Mouse (Mus musculus) neural tube, embryonic 15.5 days (tissue): ENCODE results near the gene Marc2. TPM values are rescaled to one million over a fixed set of nuclear protein-coding genes. Genes with fewer than 3 reads are reported as not detected.

ENCODE experiments used
- ATAC-seq: fragments of 200-750 bp; cut with Nextera tagmentation; 2 replicates; pipeline ENCODE4 v1.8.0; 2017; ENCODE audit warnings: mild to moderate bottlenecking, moderate TSS enrichment, moderate library complexity; ENCODE audit not compliant: low FRiP score
- H3K27ac ChIP-seq: fragments of 300-500 bp; sonication (generic); replicated peaks from 2 replicates; pipeline ENCODE4 v1.5.1; 2015; ENCODE audit warnings: mild to moderate bottlenecking, inconsistent platforms
- H3K27me3 ChIP-seq: fragments of 300-500 bp; sonication (generic); replicated peaks from 2 replicates; pipeline ENCODE4 v1.6.1; 2015; ENCODE audit warnings: inconsistent platforms
- H3K36me3 ChIP-seq: fragments of 300-500 bp; sonication (generic); 2 replicates; pipeline ENCODE4 v1.6.1; 2015; ENCODE audit warnings: inconsistent platforms
- H3K4me1 ChIP-seq: fragments of 300-500 bp; sonication (generic); 2 replicates; pipeline ENCODE4 v1.6.1; 2015; ENCODE audit warnings: inconsistent platforms
- H3K4me2 ChIP-seq: fragments of 300-500 bp; sonication (generic); 2 replicates; pipeline ENCODE4 v1.6.1; 2015; ENCODE audit warnings: inconsistent platforms, mild to moderate bottlenecking, moderate library complexity
- H3K4me3 ChIP-seq: fragments of 300-500 bp; sonication (generic); replicated peaks from 2 replicates; pipeline ENCODE4 v1.5.1; 2015; ENCODE audit warnings: mild to moderate bottlenecking, inconsistent platforms
- H3K9ac ChIP-seq: fragments of 300-500 bp; sonication (generic); replicated peaks from 2 replicates; pipeline ENCODE4 v1.6.1; 2015; ENCODE audit warnings: mild to moderate bottlenecking, inconsistent platforms
- H3K9me3 ChIP-seq: fragments of 300-500 bp; sonication (generic); replicated peaks from 2 replicates; pipeline ENCODE4 v1.6.1; 2016; ENCODE audit warnings: inconsistent platforms
- WGBS: fragments of 180-500 bp; shearing (Covaris S2); methylation state at CpG from one replicate; pipeline ENCODE4 v1.1.7; 2015; ENCODE audit warnings: mixed read lengths; 5-methylcytosine and 5-hydroxymethylcytosine counted together
- polyA plus RNA-seq: library from polyadenylated mRNA; unstranded; fragments of >200 nt; fragmentation: Nextera tagmentation; extraction: Ambion mirVana; gene quantifications from 2 replicates; pipeline ENCODE4 v1.2.1, GENCODE M21; 2015

Marc2 gene
- polyA plus RNA-seq, 1 experiment from 2014 or later, result 113 TPM

DNA sequence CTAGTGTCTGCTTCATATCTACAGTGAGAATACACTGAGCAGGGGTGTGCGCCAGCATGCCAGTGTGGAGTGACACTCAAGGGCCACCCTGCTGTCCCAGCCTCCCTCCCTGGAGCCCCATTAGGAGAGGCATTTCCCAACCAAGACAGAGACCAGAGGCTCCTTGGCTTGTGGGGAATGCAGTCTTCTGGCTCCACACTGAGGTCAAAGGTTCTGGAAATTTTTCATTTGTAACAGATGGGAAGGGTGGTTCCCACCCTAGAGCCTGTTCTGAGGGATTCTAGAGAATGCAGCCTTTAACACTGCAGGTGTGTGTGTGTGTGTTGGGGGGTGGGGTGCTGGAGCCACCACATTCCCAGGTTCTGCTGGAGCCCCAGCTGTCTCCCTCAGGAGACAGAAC, 25.3 kb upstream of the Marc2 start:
- Histone ChIP-seq H3K27ac (no peak overlapping the region), H3K9ac (no peak overlapping the region), H3K4me3 (no peak overlapping the region), H3K9me3 (no peaks in the 10 kb centered on the region), H3K4me1 (no peaks in the 10 kb centered on the region), H3K36me3 (no peaks in the 10 kb centered on the region), H3K27me3 (no peaks in the 10 kb centered on the region), H3K4me2 (no peak overlapping the region)
- ATAC-seq, result no peak
- 80% methylated on average over 1 of the region's 1 CpGs for WGBS

DNA sequence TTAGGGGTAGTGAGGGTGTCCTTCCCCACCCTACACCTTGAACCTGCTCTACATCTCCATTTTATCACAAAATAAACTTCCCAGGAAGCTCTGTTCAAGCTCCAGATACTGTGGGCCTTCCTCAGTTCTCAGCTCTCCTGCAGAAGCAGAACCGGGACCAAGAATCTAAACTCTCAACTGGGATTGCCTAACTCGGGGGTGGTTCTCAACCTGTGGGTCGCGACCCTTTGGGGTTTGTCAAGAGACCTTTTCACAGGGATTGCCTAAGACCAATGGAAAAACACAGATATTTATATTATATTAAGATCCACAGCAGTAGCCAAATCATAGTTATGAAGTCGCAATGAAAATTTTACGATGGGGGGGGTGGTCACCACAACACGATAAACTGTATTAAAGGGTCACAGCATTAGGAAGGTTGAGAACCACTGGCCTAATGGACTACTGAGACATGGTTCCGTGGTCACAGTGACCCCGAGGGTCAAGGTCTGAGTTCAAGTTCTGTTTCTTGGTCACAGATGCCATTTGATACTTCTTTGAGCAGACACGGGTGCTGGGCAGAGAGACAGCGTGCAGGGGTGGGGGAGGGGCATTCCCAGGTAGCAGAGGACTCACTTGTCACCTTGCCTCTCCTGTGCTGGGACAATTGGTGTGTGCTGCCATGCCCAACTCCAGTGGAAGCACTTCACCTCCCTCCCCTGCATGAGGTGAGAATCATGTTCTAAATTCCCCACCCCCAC, 24.6 kb upstream of the Marc2 start:
- no peak overlapping the region for H3K4me3 ChIP-seq
- H3K9me3 ChIP-seq, result no peaks in the 10 kb centered on the region
- H3K9ac ChIP-seq, result no peak overlapping the region
- no peaks in the 10 kb centered on the region for H3K27me3 ChIP-seq
- WGBS, result 88% methylated on average over 11 of the region's 11 CpGs
- no peak overlapping the region for H3K27ac ChIP-seq
- H3K4me1 ChIP-seq, result no peaks in the 10 kb centered on the region
- no peaks in the 10 kb centered on the region for H3K36me3 ChIP-seq
- H3K4me2 ChIP-seq, result no peak overlapping the region
- no peak for ATAC-seq

DNA sequence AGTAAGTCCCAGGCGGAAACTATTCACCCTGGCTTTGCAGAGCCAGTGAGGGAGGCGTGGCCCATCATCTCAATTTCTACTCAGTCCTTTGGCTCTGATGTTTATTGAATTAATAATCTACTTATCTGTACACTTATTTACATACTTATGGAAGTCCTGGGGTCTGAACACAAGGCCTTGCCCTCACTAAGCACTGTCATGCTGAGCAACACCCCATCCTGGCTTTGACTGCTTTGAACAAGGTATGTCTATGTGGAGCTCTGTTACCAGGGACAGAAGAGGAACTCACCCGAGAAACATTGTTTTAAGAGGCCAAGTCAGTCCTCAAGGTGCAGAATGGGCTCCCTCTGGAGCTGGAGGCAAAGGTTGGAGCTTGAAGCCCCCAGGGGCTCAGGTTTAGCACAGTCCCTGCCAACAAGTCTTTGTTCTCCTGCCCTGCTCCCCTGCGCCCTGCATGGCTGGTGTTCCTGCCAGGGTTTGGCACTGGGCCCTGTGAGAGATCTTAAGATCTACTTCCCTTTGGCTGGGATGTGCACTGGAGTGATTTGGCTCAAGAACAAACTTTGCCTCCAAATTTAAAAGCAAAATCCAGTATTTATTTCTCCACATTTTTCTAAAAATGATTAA, 23.8 kb upstream of the Marc2 start:
- 67% methylated on average over 4 of the region's 4 CpGs for WGBS
- no peak overlapping the region for H3K9ac ChIP-seq
- H3K27me3 ChIP-seq, result no peaks in the 10 kb centered on the region
- H3K36me3 ChIP-seq, result no peaks in the 10 kb centered on the region
- no peak overlapping the region for H3K4me2 ChIP-seq
- no peaks in the 10 kb centered on the region for H3K4me1 ChIP-seq
- H3K4me3 ChIP-seq, result no peak overlapping the region
- H3K27ac ChIP-seq, result no peak overlapping the region; the same call in 1 of the 2 replicates
- no peaks in the 10 kb centered on the region for H3K9me3 ChIP-seq
- no peak for ATAC-seq

DNA sequence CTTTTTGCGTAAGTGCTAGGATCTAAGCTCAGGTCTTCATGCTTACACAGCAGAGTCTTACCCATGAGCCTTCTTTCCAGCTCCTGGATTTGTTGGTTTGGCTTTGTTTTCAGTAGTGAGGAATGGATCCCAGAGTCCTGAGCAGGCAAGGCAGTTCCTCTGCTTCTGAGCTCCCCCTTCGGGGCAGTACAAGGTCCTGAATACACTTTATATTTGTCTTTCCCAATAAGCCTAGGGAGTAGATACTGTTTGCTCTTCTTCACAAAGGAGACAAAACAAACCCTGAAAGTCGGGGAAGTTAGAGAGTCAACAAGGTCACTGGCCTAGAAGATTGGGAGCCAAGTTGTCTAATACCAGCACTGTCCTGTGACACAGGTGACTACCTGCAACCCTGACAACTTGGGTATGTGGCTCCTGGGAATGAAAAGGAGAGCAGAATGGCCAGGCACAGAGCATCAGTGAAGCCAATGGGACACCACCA, 21.4 kb upstream of the Marc2 start:
- WGBS, result 76% methylated on average over 3 of the region's 3 CpGs
- no peak overlapping the region for H3K27ac ChIP-seq
- H3K9me3 ChIP-seq, result no peaks in the 10 kb centered on the region
- 0 out of 2 replicates have a peak, but pooled peaks cover 3% of the 10 kb centered on the region for H3K27me3 ChIP-seq
- H3K9ac ChIP-seq, result no peak overlapping the region
- ATAC-seq, result no peak
- H3K4me2 ChIP-seq, result no peak overlapping the region
- H3K36me3 ChIP-seq, result no peaks in the 10 kb centered on the region
- H3K4me3 ChIP-seq, result no peak overlapping the region
- no peaks in the 10 kb centered on the region for H3K4me1 ChIP-seq

DNA sequence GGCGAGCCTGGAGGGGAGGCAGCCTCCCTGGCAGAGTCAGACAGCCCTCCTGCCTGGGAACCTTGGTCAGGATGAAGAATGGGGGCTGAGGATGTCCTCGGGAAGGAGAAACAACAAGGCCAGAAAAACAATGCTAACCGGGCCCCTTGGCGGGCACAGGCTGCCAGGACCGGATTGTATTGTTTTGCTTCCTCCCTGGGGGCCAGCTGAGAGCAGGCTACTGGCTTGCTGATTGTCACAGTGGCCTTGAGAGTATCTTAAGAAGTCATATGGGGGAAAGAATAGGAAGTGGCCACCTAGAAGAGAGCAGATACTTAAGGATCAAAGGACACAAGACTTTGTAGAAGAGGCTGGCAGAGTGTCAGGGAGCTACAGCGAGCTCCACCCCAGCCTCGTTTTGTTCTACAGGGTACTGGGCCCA, 18.1 kb upstream of the Marc2 start:
- H3K9ac ChIP-seq, result no peak overlapping the region
- no peak overlapping the region for H3K4me2 ChIP-seq
- no peaks in the 10 kb centered on the region for H3K9me3 ChIP-seq
- no peaks in the 10 kb centered on the region for H3K36me3 ChIP-seq
- no peak overlapping the region for H3K4me3 ChIP-seq
- H3K27me3 ChIP-seq, result 0 out of 2 replicates have a peak, but pooled peaks cover 3% of the 10 kb centered on the region
- ATAC-seq, result no peak
- WGBS, result 31% methylated on average over 7 of the region's 7 CpGs
- 0 out of 2 replicates have a peak overlapping the region, but pooled peaks have one; percentile 18 for H3K27ac ChIP-seq
- H3K4me1 ChIP-seq, result no peaks in the 10 kb centered on the region

DNA sequence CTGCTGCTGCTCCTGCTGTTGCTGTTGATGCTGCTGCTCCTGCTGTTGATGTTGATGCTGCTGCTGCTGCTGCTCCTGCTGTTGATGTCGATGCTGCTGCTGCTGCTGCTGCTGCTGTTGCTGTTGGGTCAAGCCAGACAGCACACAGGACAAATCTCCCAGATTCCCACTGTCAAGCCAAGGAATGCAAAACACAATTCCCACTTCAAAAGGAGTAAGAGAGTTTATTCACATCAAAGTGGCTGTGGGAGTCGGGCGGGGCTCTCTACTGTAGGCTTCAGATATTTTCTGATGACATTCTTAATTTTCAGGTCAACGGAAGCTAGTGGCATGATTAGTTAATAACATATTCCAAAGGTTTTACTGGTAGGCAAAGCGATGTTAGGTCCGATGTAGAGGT, 16.4 kb upstream of the Marc2 start:
- Histone ChIP-seq H3K9me3 (no peaks in the 10 kb centered on the region), H3K4me2 (no peak overlapping the region), H3K9ac (no peak overlapping the region), H3K27ac (no peak overlapping the region), H3K27me3 (0 out of 2 replicates have a peak, but pooled peaks cover 3% of the 10 kb centered on the region), H3K36me3 (no peaks in the 10 kb centered on the region), H3K4me1 (no peaks in the 10 kb centered on the region), H3K4me3 (no peak overlapping the region)
- no peak for ATAC-seq
- 89% methylated on average over 6 of the region's 6 CpGs for WGBS

DNA sequence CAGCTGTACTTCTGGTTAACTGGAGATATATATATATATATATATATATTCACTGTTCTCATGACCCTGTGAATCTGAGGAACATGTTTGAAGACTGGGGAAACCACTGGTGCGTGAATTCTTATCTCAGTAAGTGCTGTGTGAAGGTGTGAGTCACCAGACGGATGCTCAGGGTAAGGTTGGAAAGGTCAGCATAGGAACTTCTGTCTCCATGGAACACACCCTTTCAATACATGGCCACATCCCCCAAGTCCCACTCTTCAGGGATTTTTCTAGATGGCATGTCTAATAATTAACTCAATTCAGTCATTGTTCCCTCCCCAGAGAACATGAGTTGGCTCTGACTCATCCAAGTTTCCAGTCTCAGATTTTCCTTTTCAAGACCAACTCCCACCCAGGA, 15.3 kb upstream of the Marc2 start:
- Histone ChIP-seq H3K4me1 (no peaks in the 10 kb centered on the region), H3K9ac (no peak overlapping the region), H3K4me2 (no peak overlapping the region), H3K27ac (no peak overlapping the region), H3K27me3 (0 out of 2 replicates have a peak, but pooled peaks cover 3% of the 10 kb centered on the region), H3K4me3 (no peak overlapping the region), H3K9me3 (no peaks in the 10 kb centered on the region), H3K36me3 (no peaks in the 10 kb centered on the region)
- no peak for ATAC-seq
- 83% methylated on average over 2 of the region's 2 CpGs for WGBS

DNA sequence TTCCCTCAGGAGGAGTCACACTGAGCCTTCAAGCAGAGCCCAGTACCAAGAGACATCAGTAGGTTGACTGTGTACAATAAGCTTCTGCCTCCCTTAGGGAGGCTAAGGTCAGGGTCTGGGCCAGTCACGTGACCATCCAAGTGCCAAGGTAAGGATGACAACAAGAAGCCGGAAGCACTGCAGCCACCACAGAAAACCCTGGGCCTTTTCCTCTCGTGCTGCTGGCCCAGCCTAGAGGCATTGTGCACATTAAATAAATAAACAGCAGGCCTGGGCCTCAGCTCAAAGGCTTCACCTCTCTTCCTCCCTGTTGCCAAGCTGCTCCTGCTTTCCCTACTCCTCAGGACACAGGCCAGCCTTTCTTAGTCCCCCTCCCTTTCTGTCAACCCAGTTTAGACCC, 14.0 kb upstream of the Marc2 start:
- Histone ChIP-seq H3K9ac (no peak overlapping the region), H3K4me3 (no peak overlapping the region), H3K4me2 (no peak overlapping the region), H3K4me1 (no peaks in the 10 kb centered on the region), H3K36me3 (no peaks in the 10 kb centered on the region), H3K27ac (no peak overlapping the region), H3K27me3 (0 out of 2 replicates have a peak, but pooled peaks cover 3% of the 10 kb centered on the region), H3K9me3 (no peaks in the 10 kb centered on the region)
- WGBS, result 74% methylated on average over 3 of the region's 3 CpGs
- ATAC-seq, result no peak

DNA sequence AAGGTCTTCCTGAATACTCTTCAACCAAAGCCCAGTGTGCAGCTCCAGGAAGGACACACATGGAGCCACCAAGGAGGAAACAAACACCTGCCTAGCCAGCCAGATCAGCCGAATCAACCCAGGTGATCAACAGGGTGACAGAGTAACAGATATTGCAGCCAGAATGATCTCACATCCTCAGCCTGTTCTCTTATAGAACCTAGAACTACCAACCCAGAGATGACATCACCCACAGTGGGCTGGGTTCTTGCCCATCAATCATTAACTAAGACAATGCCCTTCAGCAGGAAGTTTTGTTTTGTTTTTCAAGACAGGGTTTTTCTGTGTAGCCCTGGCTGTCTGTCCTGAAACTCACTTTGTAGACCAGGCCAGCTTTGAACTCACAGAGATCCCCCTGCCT, 12.0 kb upstream of the Marc2 start:
- Histone ChIP-seq H3K4me3 (no peak overlapping the region), H3K4me2 (no peak overlapping the region), H3K4me1 (peaks cover 4% of the 10 kb centered on the region; the same call in 1 of the 2 replicates), H3K9ac (no peak overlapping the region), H3K27ac (no peak overlapping the region), H3K9me3 (no peaks in the 10 kb centered on the region), H3K27me3 (peaks cover 4% of the 10 kb centered on the region; the same call in 1 of the 2 replicates), H3K36me3 (no peaks in the 10 kb centered on the region)
- ATAC-seq, result no peak
- 92% methylated on average over 1 of the region's 1 CpGs for WGBS

DNA sequence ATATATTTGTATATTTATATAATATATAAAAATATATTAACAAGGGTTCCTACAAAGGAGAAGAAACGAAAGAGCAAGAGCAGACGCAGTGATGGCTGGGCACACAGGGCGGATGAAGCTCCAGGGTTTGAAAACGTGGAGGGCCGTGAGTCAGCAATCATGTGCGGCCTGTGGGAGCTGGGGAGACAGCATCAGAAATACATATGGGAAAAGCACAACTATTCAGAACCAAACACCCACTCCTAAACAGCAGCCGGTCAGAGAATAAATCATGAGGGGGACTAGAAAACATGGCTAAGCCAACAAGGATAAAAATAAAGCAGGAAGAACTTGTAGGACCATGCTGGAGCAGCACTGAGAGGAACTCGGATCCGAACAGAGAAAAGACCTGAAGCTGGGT, 11.0 kb upstream of the Marc2 start:
- H3K4me1 ChIP-seq, result peaks cover 9% of the 10 kb centered on the region

DNA sequence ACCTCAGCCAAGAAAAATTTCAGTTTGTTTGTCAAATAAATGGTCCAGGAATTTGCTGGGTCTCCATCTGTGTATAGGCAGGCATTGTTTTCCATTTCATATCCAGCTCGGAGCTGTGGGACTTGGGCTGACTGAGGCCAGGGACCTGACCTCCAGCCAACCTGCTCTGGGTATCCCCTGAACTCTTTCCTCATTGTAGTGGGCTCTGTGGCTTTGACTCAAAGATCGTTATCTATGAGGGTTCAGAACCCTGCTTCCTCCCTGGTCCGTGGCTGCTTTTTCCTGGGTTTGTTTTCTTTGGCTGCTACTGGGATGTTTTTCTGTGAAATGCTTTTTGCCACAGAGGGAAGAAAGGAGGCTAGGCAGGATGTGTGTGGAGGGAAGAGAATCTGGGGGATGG, 7.7 kb upstream of the Marc2 start:
- no peak overlapping the region for H3K9ac ChIP-seq
- peak overlapping the region; percentile 49 for H3K27ac ChIP-seq
- H3K27me3 ChIP-seq, result peaks cover 14% of the 10 kb centered on the region
- no peak for ATAC-seq
- H3K4me3 ChIP-seq, result no peak overlapping the region
- H3K9me3 ChIP-seq, result no peaks in the 10 kb centered on the region
- H3K4me2 ChIP-seq, result no peak overlapping the region
- 63% methylated on average over 3 of the region's 3 CpGs for whole genome bisulfite sequencing
- no peaks in the 10 kb centered on the region for H3K36me3 ChIP-seq
- H3K4me1 ChIP-seq, result peaks cover 16% of the 10 kb centered on the region

More for the DNA sequence above, 11.0 kb upstream of the Marc2 start:
- Histone ChIP-seq H3K9me3 (no peaks in the 10 kb centered on the region), H3K27ac (no peak overlapping the region), H3K36me3 (no peaks in the 10 kb centered on the region), H3K4me3 (no peak overlapping the region), H3K9ac (no peak overlapping the region), H3K4me2 (no peak overlapping the region), H3K27me3 (peaks cover 4% of the 10 kb centered on the region; the same call in 1 of the 2 replicates)
- ATAC-seq, result no peak
- WGBS, result 91% methylated on average over 9 of the region's 9 CpGs

DNA sequence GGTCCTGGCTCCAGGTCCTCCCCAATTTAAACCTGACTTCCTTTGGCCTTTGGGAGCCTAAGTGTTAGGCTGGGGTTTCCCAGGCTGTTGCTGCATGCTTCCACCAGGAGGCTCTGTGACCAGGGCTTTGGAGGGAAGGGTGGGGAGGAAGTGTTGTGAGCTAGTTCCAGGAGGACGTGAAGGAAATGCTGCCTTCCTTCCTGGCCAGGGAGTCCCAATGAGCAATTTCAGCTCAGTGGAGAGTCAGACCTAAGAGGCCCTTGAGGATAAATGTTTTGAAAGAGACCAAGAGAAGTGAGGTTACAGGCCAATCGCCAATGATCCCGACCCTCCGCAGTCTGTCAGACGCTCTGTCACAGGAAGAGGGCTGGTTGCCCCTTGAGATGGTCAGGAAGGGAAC, 7.1 kb upstream of the Marc2 start:
- no peak for ATAC-seq
- H3K27ac ChIP-seq, result peak overlapping the region; percentile 49

More for the DNA sequence above, 7.1 kb upstream of the Marc2 start:
- Histone ChIP-seq H3K4me1 (peaks cover 16% of the 10 kb centered on the region), H3K9me3 (no peaks in the 10 kb centered on the region), H3K36me3 (no peaks in the 10 kb centered on the region), H3K4me2 (peak overlapping the region; percentile 30), H3K9ac (no peak overlapping the region), H3K27me3 (peaks cover 16% of the 10 kb centered on the region), H3K4me3 (no peak overlapping the region)
- 31% methylated on average over 5 of the region's 5 CpGs for WGBS
